Mouse (Mus musculus): Measurements from ENCODE around the gene Rspo3. TPM values are rescaled to one million over a fixed set of nuclear protein-coding genes. Genes with fewer than 3 reads are reported as not detected.

Rspo3 gene
- polyA plus RNA-seq, 1 experiment from 2014 or later: 7.0 TPM

GRCm38 (mm10) chr10:29513563-29513962, 22.1 kb downstream of the Rspo3 start:
- Histone ChIP-seq H3K4me2 (replicated peaks) (no peak overlapping the region), H3K27ac (replicated peaks) (no peak overlapping the region), H3K4me3 (no peak overlapping the region), H3K36me3 (no peaks in the 10 kb centered on the region), H3K9me3 (no peaks in the 10 kb centered on the region), H3K4me1 (no peaks in the 10 kb centered on the region), H3K9ac (replicated peaks) (no peak overlapping the region), H3K27me3 (no peaks in the 10 kb centered on the region)
- ATAC-seq (ENCODE audit: low FRiP score, low read depth): no peak
- 100% methylated on average over 1 of the region's 1 CpGs for WGBS

- WGBS: 72% methylated on average over 2 of the region's 2 CpGs
- H3K4me2 ChIP-seq (replicated peaks): no peak overlapping the region
Measured at GRCm38 (mm10) chr10:29508167-29508566, 27.5 kb downstream of the Rspo3 start.

GRCm38 (mm10) chr10:29497205-29497822, 38.4 kb downstream of the Rspo3 start:
- Histone ChIP-seq H3K27me3 (no peaks in the 10 kb centered on the region), H3K9me3 (no peaks in the 10 kb centered on the region), H3K4me3 (no peak overlapping the region), H3K36me3 (no peaks in the 10 kb centered on the region), H3K4me2 (replicated peaks) (no peak overlapping the region), H3K27ac (replicated peaks) (no peak overlapping the region), H3K4me1 (no peaks in the 10 kb centered on the region), H3K9ac (replicated peaks) (no peak overlapping the region)
- ATAC-seq (ENCODE audit: low FRiP score, low read depth): no peak
- 72% methylated on average over 3 of the region's 3 CpGs for WGBS

More at GRCm38 (mm10) chr10:29508167-29508566, 27.5 kb downstream of the Rspo3 start:
- Histone ChIP-seq H3K27ac (replicated peaks) (no peak overlapping the region), H3K27me3 (no peaks in the 10 kb centered on the region), H3K4me1 (no peaks in the 10 kb centered on the region), H3K9me3 (no peaks in the 10 kb centered on the region), H3K9ac (replicated peaks) (no peak overlapping the region), H3K4me3 (no peak overlapping the region), H3K36me3 (no peaks in the 10 kb centered on the region)
- peak; percentile 12; the same call in 1 of the 2 replicates for ATAC-seq (ENCODE audit: low FRiP score, low read depth)

- H3K9me3 ChIP-seq: no peaks in the 10 kb centered on the region
- H3K9ac ChIP-seq (replicated peaks): no peak overlapping the region
- H3K27me3 ChIP-seq: no peaks in the 10 kb centered on the region
- no peak overlapping the region for H3K4me2 ChIP-seq (replicated peaks)
- WGBS: 89% methylated on average over 1 of the region's 1 CpGs
- no peak for ATAC-seq (ENCODE audit: low FRiP score, low read depth)
- H3K4me1 ChIP-seq: no peaks in the 10 kb centered on the region
- H3K27ac ChIP-seq (replicated peaks): no peak overlapping the region
- no peaks in the 10 kb centered on the region for H3K36me3 ChIP-seq
- H3K4me3 ChIP-seq: no peak overlapping the region
Measured at GRCm38 (mm10) chr10:29493996-29494395, 41.7 kb downstream of the Rspo3 start.

- H3K9ac ChIP-seq (replicated peaks): no peak overlapping the region
- no peak overlapping the region for H3K4me2 ChIP-seq (replicated peaks)
- no peak overlapping the region for H3K4me3 ChIP-seq
- ATAC-seq (ENCODE audit: low FRiP score, low read depth): no peak
- no peak overlapping the region for H3K27ac ChIP-seq (replicated peaks)
- H3K27me3 ChIP-seq: no peaks in the 10 kb centered on the region
- 58% methylated on average over 1 of the region's 1 CpGs for WGBS
- no peaks in the 10 kb centered on the region for H3K9me3 ChIP-seq
- no peaks in the 10 kb centered on the region for H3K36me3 ChIP-seq
- H3K4me1 ChIP-seq: no peaks in the 10 kb centered on the region
Measured at GRCm38 (mm10) chr10:29480945-29481344, 54.7 kb downstream of the Rspo3 start.

- whole genome bisulfite sequencing: 75% methylated on average over 3 of the region's 3 CpGs
- no peak for ATAC-seq (ENCODE audit: low FRiP score, low read depth)
Measured at GRCm38 (mm10) chr10:29479401-29479800, 56.3 kb downstream of the Rspo3 start.

GRCm38 (mm10) chr10:29470454-29470853, 65.2 kb downstream of the Rspo3 start:
- no peak overlapping the region for H3K27ac ChIP-seq (replicated peaks)
- WGBS: 68% methylated on average over 5 of the region's 5 CpGs
- no peak for ATAC-seq (ENCODE audit: low FRiP score, low read depth)
- no peak overlapping the region for H3K4me2 ChIP-seq (replicated peaks)
- no peaks in the 10 kb centered on the region for H3K36me3 ChIP-seq
- no peak overlapping the region for H3K9ac ChIP-seq (replicated peaks)
- no peaks in the 10 kb centered on the region for H3K4me1 ChIP-seq
- H3K9me3 ChIP-seq: no peaks in the 10 kb centered on the region
- H3K4me3 ChIP-seq: no peak overlapping the region
- H3K27me3 ChIP-seq: no peaks in the 10 kb centered on the region

More at GRCm38 (mm10) chr10:29479401-29479800, 56.3 kb downstream of the Rspo3 start:
- Histone ChIP-seq H3K4me2 (replicated peaks) (no peak overlapping the region), H3K9me3 (no peaks in the 10 kb centered on the region), H3K9ac (replicated peaks) (no peak overlapping the region), H3K4me1 (no peaks in the 10 kb centered on the region), H3K27me3 (no peaks in the 10 kb centered on the region), H3K27ac (replicated peaks) (no peak overlapping the region), H3K36me3 (no peaks in the 10 kb centered on the region), H3K4me3 (no peak overlapping the region)

- ATAC-seq (ENCODE audit: low FRiP score, low read depth): no peak
- no peak overlapping the region for H3K9ac ChIP-seq (replicated peaks)
- H3K27me3 ChIP-seq: no peaks in the 10 kb centered on the region
- no peak overlapping the region for H3K4me2 ChIP-seq (replicated peaks)
- H3K4me1 ChIP-seq: no peaks in the 10 kb centered on the region
- H3K36me3 ChIP-seq: no peaks in the 10 kb centered on the region
- no peaks in the 10 kb centered on the region for H3K9me3 ChIP-seq
- H3K4me3 ChIP-seq: no peak overlapping the region
- 81% methylated on average over 3 of the region's 3 CpGs for WGBS
- no peak overlapping the region for H3K27ac ChIP-seq (replicated peaks)
Measured at GRCm38 (mm10) chr10:29460100-29460499, 75.6 kb downstream of the Rspo3 start.

GRCm38 (mm10) chr10:29459632-29460031, 76.0 kb downstream of the Rspo3 start:
- ATAC-seq (ENCODE audit: low FRiP score, low read depth): no peak
- no peak overlapping the region for H3K9ac ChIP-seq (replicated peaks)
- no peak overlapping the region for H3K4me3 ChIP-seq
- no peaks in the 10 kb centered on the region for H3K4me1 ChIP-seq
- H3K36me3 ChIP-seq: no peaks in the 10 kb centered on the region
- H3K27ac ChIP-seq (replicated peaks): no peak overlapping the region
- WGBS: 62% methylated on average over 2 of the region's 2 CpGs
- no peak overlapping the region for H3K4me2 ChIP-seq (replicated peaks)
- no peaks in the 10 kb centered on the region for H3K9me3 ChIP-seq
- no peaks in the 10 kb centered on the region for H3K27me3 ChIP-seq

GRCm38 (mm10) chr10:29445076-29445475, 90.6 kb downstream of the Rspo3 start:
- Histone ChIP-seq H3K9me3 (no peaks in the 10 kb centered on the region), H3K27ac (replicated peaks) (no peak overlapping the region), H3K4me3 (no peak overlapping the region), H3K27me3 (no peaks in the 10 kb centered on the region), H3K4me2 (replicated peaks) (no peak overlapping the region), H3K9ac (replicated peaks) (no peak overlapping the region), H3K4me1 (no peaks in the 10 kb centered on the region), H3K36me3 (no peaks in the 10 kb centered on the region)
- WGBS: 80% methylated on average over 3 of the region's 3 CpGs
- ATAC-seq (ENCODE audit: low FRiP score, low read depth): no peak

GRCm38 (mm10) chr10:29441297-29441696, 94.4 kb downstream of the Rspo3 start:
- Histone ChIP-seq H3K4me1 (no peaks in the 10 kb centered on the region), H3K9me3 (no peaks in the 10 kb centered on the region), H3K27ac (replicated peaks) (no peak overlapping the region), H3K36me3 (no peaks in the 10 kb centered on the region), H3K9ac (replicated peaks) (no peak overlapping the region), H3K4me2 (replicated peaks) (no peak overlapping the region), H3K27me3 (no peaks in the 10 kb centered on the region), H3K4me3 (no peak overlapping the region)
- no peak for ATAC-seq (ENCODE audit: low FRiP score, low read depth)
- WGBS: 84% methylated on average over 5 of the region's 5 CpGs

- WGBS: 93% methylated on average over 1 of the region's 1 CpGs
- Histone ChIP-seq H3K9ac (replicated peaks) (no peak overlapping the region), H3K4me2 (replicated peaks) (no peak overlapping the region), H3K36me3 (no peaks in the 10 kb centered on the region), H3K9me3 (no peaks in the 10 kb centered on the region), H3K27ac (replicated peaks) (no peak overlapping the region), H3K27me3 (no peaks in the 10 kb centered on the region), H3K4me1 (no peaks in the 10 kb centered on the region), H3K4me3 (no peak overlapping the region)
- ATAC-seq (ENCODE audit: low FRiP score, low read depth): no peak
Measured at GRCm38 (mm10) chr10:29432935-29433453, 102.7 kb downstream of the Rspo3 start.

- H3K4me3 ChIP-seq: no peak overlapping the region
- no peaks in the 10 kb centered on the region for H3K36me3 ChIP-seq
- no peaks in the 10 kb centered on the region for H3K27me3 ChIP-seq
- no peaks in the 10 kb centered on the region for H3K9me3 ChIP-seq
- no peak overlapping the region for H3K4me2 ChIP-seq (replicated peaks)
- H3K4me1 ChIP-seq: no peaks in the 10 kb centered on the region
- WGBS: 77% methylated on average over 2 of the region's 2 CpGs
- H3K27ac ChIP-seq (replicated peaks): no peak overlapping the region
- H3K9ac ChIP-seq (replicated peaks): no peak overlapping the region
- no peak for ATAC-seq (ENCODE audit: low FRiP score, low read depth)
Measured at GRCm38 (mm10) chr10:29426660-29427059, 109.0 kb downstream of the Rspo3 start.

Measured in midbrain, embryonic 12.5 days (tissue).